Mouse (Mus musculus) lung, adult 18-20 months (tissue): ENCODE results near the gene Obp1a.

Experiments
- DNase-seq, 2 experiments: peaks; one replicate each; pipeline ENCODE4 v3.0.0; 2022; ENCODE audit warnings: mixed read lengths in 2 of 2

The Obp1a gene

GRCm38 (mm10) chrX:78091274-78091673 is at the start of gene Obp1a:
Obp1a (minus strand) TSS chrX:78091374.
- no peak for DNase-seq

DNA sequence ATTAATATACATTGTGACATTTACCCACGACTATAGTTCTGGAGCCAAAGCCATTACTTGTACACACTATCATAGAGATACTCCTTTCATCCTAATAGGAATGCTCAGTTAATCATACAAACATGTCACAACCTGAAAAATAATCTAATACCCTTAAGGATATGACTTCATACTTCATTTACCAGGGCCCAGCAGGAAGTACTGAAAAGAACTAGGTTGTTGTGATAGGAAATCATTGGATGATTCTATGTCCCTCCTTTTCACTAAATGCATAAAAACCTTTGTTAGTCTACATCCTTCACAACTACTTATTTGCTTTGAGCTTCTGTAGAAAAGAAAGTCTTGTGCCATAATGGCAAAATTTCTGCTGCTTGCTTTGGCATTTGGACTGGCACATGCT is 34.0 kb upstream of the Obp1a start, which contains the start of gene Gm5938:
Gene Gm5938, plus strand, starts transcription at position 301 of the 400 bp plus-strand sequence.
- no peak for DNase-seq
